Mouse (Mus musculus) midbrain, embryonic 14.5 days (tissue): ENCODE data around the gene Wdr72. TPM values are rescaled to one million over a fixed set of nuclear protein-coding genes. Genes with fewer than 3 reads are reported as not detected.

ENCODE experiments used
- ATAC-seq: fragments of 200-750 bp; cut with Nextera tagmentation; 2 replicates; pipeline ENCODE4 v1.8.0; 2017; ENCODE audit warnings: moderate number of reproducible peaks, moderate library complexity; ENCODE audit not compliant: low FRiP score, low TSS enrichment
- DNase-seq: peaks from one replicate; pipeline ENCODE4 v3.0.0-alpha.2; 2015
- H3K27ac ChIP-seq: fragments of 300-500 bp; sonication (generic); replicated peaks from 2 replicates; pipeline ENCODE4 v1.5.1; 2014; ENCODE audit warnings: mild to moderate bottlenecking, low read depth, low read length, moderate library complexity
- H3K27me3 ChIP-seq: fragments of 300-500 bp; sonication (generic); 2 replicates; pipeline ENCODE4 v1.6.1; 2014; ENCODE audit warnings: low read length, control low read depth, mixed read lengths; ENCODE audit not compliant: control insufficient read depth, insufficient read depth
- H3K36me3 ChIP-seq: fragments of 300-500 bp; sonication (generic); 2 replicates; pipeline ENCODE4 v1.6.1; 2014; ENCODE audit warnings: low read length, control low read depth; ENCODE audit not compliant: control insufficient read depth, insufficient read depth
- H3K4me1 ChIP-seq: fragments of 300-500 bp; sonication (generic); 2 replicates; pipeline ENCODE4 v1.6.1; 2014; ENCODE audit warnings: mild to moderate bottlenecking, antibody characterized with exemption, low read length, control low read depth; ENCODE audit not compliant: control insufficient read depth, insufficient read depth
- H3K4me2 ChIP-seq: fragments of 300-500 bp; sonication (generic); 2 replicates; pipeline ENCODE4 v1.6.1; 2014; ENCODE audit warnings: mild to moderate bottlenecking, low read length, moderate library complexity
- H3K4me3 ChIP-seq: fragments of 300-500 bp; sonication (generic); replicated peaks from 2 replicates; pipeline ENCODE4 v1.5.1; 2014; ENCODE audit warnings: low read depth, low read length
- H3K9ac ChIP-seq: fragments of 300-500 bp; sonication (generic); replicated peaks from 2 replicates; pipeline ENCODE4 v1.6.1; 2014; ENCODE audit warnings: mild to moderate bottlenecking, low read length, moderate library complexity
- H3K9me3 ChIP-seq: fragments of 300-500 bp; sonication (generic); 2 replicates; pipeline ENCODE4 v1.6.1; 2016; ENCODE audit warnings: low read length, control low read depth, mixed read lengths; ENCODE audit not compliant: control insufficient read depth
- WGBS: fragments of 180-500 bp; shearing (Covaris S2); extraction: QIAGEN DNeasy Blood & Tissue Kit; methylation state at CpG from one replicate; pipeline ENCODE4 v1.1.7; 2014; 5-methylcytosine and 5-hydroxymethylcytosine counted together
- polyA plus RNA-seq: library from polyadenylated mRNA; unstranded; fragments of >200 nt; fragmentation: Nextera tagmentation; extraction: Ambion mirVana; gene quantifications from 2 replicates; pipeline ENCODE4 v1.2.1, GENCODE M21; 2014

Wdr72 gene
- 0.34 and 0.98 TPM in 2 replicates for polyA plus RNA-seq

DNA sequence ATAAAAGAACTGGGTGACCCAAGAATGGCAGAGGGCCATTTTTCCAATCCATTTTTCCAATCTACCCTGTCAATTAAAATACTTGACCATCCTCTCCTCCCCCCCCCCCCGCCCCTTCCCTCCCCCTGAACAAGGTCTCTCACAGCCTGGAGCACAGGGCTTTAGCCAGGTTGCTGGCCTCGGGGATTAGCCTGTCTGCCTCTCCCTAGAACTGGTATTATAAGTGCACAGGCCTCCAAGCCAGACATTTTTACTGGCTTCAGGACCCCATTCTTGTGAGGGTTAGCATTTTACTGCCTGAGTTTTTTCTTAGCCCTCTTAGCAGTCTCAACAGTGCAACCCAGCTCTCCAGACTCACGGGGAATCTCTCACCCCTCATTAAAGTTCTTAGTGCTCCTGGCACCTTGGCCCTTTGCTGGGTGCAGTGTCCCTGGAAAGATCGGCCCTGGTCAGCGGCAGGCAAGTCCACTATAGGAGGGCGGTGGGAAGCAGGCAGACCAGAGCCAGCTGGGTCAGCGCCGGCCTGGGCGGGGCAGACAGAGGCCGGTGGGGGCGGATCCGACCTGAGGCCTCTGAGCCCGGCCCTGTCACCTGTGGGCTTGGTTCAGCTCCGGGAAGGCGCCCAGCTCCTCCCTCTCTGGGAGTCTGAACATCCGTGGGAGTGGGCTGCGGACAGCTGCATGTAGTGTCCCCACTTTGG, at the start of gene Wdr72:
Wdr72 (plus strand) TSS at position 596 of the 700 bp plus-strand sequence.
- H3K4me3 ChIP-seq, result no peak within 1 kb of the TSS
- H3K9me3 ChIP-seq, result no peaks in the 10 kb centered on the region
- DNase-seq, result no peak
- 0 out of 2 replicates have a peak, but pooled peaks cover 3% of the 10 kb centered on the region for H3K4me1 ChIP-seq
- no peak within 1 kb of the TSS for H3K9ac ChIP-seq
- H3K4me2 ChIP-seq, result peak within 1 kb of the TSS; percentile 41
- no peak within 1 kb of the TSS for H3K27ac ChIP-seq
- no peaks in the 10 kb centered on the region for H3K36me3 ChIP-seq
- 6% methylated on average over 16 of the region's 17 CpGs for WGBS
- no peak for ATAC-seq
- H3K27me3 ChIP-seq, result no peaks in the 10 kb centered on the region

- ATAC-seq, result no peak
- Histone ChIP-seq H3K4me3 (no peak overlapping the region), H3K27me3 (no peaks in the 10 kb centered on the region), H3K4me2 (no peak overlapping the region), H3K27ac (no peak overlapping the region), H3K9ac (no peak overlapping the region), H3K9me3 (peaks cover 3% of the 10 kb centered on the region; the same call in 1 of the 2 replicates), H3K36me3 (no peaks in the 10 kb centered on the region), H3K4me1 (no peaks in the 10 kb centered on the region)
- WGBS, result 87% methylated on average over 3 of the region's 3 CpGs
- DNase-seq, result peak; percentile 22
Measured at GRCm38 (mm10) chr9:74066278-74066677, 43.9 kb upstream of the Wdr72 start.

DNA sequence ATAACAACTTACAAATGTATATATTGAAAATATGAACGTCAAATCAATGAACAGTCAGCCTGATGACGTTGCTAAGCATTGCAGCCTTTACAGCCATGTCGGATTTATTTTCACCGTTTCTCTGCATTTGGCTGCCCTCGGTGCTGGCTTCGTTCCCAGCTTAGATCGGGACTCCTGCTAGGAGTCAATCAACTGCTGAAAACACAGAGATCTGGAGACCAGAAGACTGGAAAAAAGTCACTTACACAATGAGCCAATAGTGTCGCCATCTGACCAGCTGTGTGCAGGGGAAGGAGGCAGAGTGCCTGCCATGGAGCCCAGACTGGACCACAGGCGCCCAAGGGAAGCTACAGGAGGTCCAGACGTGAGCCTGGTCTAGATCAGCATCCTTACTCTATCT, 43.4 kb upstream of the Wdr72 start:
- no peak for ATAC-seq
- no peaks in the 10 kb centered on the region for H3K4me1 ChIP-seq
- WGBS, result 72% methylated on average over 10 of the region's 10 CpGs
- no peak overlapping the region for H3K4me2 ChIP-seq
- no peak overlapping the region for H3K4me3 ChIP-seq
- H3K27ac ChIP-seq, result no peak overlapping the region
- H3K9me3 ChIP-seq, result peaks cover 3% of the 10 kb centered on the region; the same call in 1 of the 2 replicates
- H3K27me3 ChIP-seq, result no peaks in the 10 kb centered on the region
- H3K36me3 ChIP-seq, result no peaks in the 10 kb centered on the region
- DNase-seq, result peak; percentile 23
- no peak overlapping the region for H3K9ac ChIP-seq

GRCm38 (mm10) chr9:74075958-74076357, 34.2 kb upstream of the Wdr72 start:
- ATAC-seq (no peak), DNase-seq (no peak)
- Histone ChIP-seq H3K9me3 (no peaks in the 10 kb centered on the region), H3K27me3 (no peaks in the 10 kb centered on the region), H3K4me2 (no peak overlapping the region), H3K27ac (no peak overlapping the region), H3K4me3 (no peak overlapping the region), H3K9ac (no peak overlapping the region), H3K36me3 (no peaks in the 10 kb centered on the region), H3K4me1 (no peaks in the 10 kb centered on the region)
- WGBS, result 75% methylated on average over 2 of the region's 2 CpGs

DNA sequence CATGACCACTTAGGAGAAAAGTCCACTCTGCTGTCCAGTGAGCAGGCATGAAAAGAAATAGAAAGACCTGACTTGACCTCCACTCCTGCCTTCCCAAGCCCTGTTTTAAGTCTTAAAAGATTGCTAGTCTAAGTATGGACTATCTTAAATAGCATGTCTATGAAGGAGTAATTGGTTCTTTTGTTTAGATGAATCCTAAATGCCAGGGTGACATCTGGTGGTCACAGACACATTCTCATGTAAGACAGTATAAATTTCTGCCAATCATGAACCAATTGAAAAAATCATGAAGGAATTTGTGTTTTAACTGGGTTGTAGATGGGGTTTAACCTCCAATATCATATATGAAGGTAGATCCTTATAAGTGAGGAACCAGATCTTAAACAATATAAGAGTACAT, 31.7 kb upstream of the Wdr72 start:
- Histone ChIP-seq H3K4me3 (no peak overlapping the region), H3K4me2 (no peak overlapping the region), H3K36me3 (no peaks in the 10 kb centered on the region), H3K27ac (no peak overlapping the region), H3K9ac (no peak overlapping the region), H3K27me3 (no peaks in the 10 kb centered on the region), H3K4me1 (no peaks in the 10 kb centered on the region), H3K9me3 (no peaks in the 10 kb centered on the region)
- no peak for ATAC-seq
- peak; percentile 80 for DNase-seq

DNA sequence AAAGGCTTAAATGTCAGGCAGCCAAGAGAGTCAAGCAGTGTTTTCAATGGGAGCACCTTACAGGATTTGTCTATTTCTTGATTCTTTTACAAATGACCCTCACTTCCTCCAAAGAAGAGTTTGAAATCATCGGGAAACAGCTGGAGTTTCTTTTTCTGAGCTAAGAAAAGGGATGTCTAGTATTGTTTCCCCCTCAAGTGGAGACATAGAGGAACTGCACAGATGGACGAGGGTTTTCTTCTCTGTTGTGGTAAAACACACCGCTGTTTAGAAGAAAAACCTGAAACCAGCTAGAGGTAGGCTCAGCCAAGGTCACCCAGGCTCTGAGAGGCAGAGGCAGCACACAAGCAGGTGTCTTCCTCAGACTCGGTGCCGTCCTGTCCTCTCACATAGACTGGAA, 29.9 kb upstream of the Wdr72 start:
- Histone ChIP-seq H3K4me1 (no peaks in the 10 kb centered on the region), H3K27ac (no peak overlapping the region), H3K27me3 (no peaks in the 10 kb centered on the region), H3K4me3 (no peak overlapping the region), H3K9me3 (no peaks in the 10 kb centered on the region), H3K9ac (no peak overlapping the region), H3K4me2 (no peak overlapping the region), H3K36me3 (no peaks in the 10 kb centered on the region)
- WGBS, result 33% methylated on average over 5 of the region's 5 CpGs
- no peak for ATAC-seq
- peak; percentile 72 for DNase-seq

GRCm38 (mm10) chr9:74101591-74101990, 8.6 kb upstream of the Wdr72 start:
- Histone ChIP-seq H3K4me3 (no peak overlapping the region), H3K4me2 (no peak overlapping the region), H3K27me3 (no peaks in the 10 kb centered on the region), H3K4me1 (no peaks in the 10 kb centered on the region), H3K9ac (no peak overlapping the region), H3K9me3 (no peaks in the 10 kb centered on the region), H3K27ac (no peak overlapping the region), H3K36me3 (no peaks in the 10 kb centered on the region)
- DNase-seq, result no peak
- ATAC-seq, result no peak

- 100% methylated on average over 1 of the region's 1 CpGs for WGBS
- H3K4me2 ChIP-seq, result no peak overlapping the region
- H3K9me3 ChIP-seq, result no peaks in the 10 kb centered on the region
- no peaks in the 10 kb centered on the region for H3K36me3 ChIP-seq
- no peaks in the 10 kb centered on the region for H3K4me1 ChIP-seq
- no peak overlapping the region for H3K4me3 ChIP-seq
- ATAC-seq (no peak), DNase-seq (no peak)
- no peak overlapping the region for H3K27ac ChIP-seq
- H3K9ac ChIP-seq, result no peak overlapping the region
- no peaks in the 10 kb centered on the region for H3K27me3 ChIP-seq
Measured at GRCm38 (mm10) chr9:74102615-74103014, 7.5 kb upstream of the Wdr72 start.

DNA sequence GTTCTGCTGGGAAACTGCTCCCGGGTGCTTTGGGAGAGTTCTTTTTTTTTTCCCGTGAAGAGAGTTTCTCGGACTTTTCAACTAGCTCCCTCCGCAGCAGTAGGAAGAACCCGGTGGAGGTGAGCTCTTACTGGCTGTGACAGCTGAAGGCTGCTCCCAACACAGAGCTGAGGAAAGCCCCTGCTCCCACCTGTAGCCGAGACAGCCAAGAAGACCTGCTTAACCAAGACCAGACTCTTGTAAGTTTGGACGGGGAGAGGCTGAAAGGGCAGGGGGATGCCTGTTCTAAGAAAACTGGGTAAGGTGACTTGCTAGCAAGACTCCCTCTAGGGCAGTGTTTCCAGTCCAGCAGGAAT, 283 bp downstream of the Wdr72 start:
- Histone ChIP-seq H3K36me3 (no peaks in the 10 kb centered on the region), H3K9me3 (no peaks in the 10 kb centered on the region), H3K4me2 (peak overlapping the region; percentile 41), H3K9ac (no peak overlapping the region), H3K4me3 (no peak overlapping the region), H3K4me1 (0 out of 2 replicates have a peak, but pooled peaks cover 3% of the 10 kb centered on the region), H3K27me3 (no peaks in the 10 kb centered on the region), H3K27ac (no peak overlapping the region)
- ATAC-seq, result no peak
- peak; percentile 2 for DNase-seq
- 2% methylated on average over 7 of the region's 7 CpGs for WGBS
